Mouse (Mus musculus) naive thymus-derived CD4-positive, alpha-beta T cell, adult 2 months (primary cell): ENCODE measurements around the gene Odf4.
"Not testable (repeated sequence)": the region's sequence is repeated elsewhere in the genome, so short reads cannot be mapped to it uniquely, and the experiment has no call there.

Experiments
- DNase-seq: peaks from one replicate; pipeline ENCODE4 v3.0.0-alpha.2; 2011; ENCODE audit warnings: low read depth

The Odf4 gene

GRCm38 (mm10) chr11:68926981-68927380 is at the start of gene Odf4:
TSS of gene Odf4 (minus strand) at chr11:68927081.
- DNase-seq = no peak

- DNase-seq = no peak
Observed at GRCm38 (mm10) chr11:68975601-68976000, 48.7 kb upstream of the Odf4 start.

GRCm38 (mm10) chr11:68975085-68975484 is 48.2 kb upstream of the Odf4 start, which contains the start of gene Rangrf:
TSS of gene Rangrf (minus strand) at chr11:68975185.
- DNase-seq = no peak

DNA sequence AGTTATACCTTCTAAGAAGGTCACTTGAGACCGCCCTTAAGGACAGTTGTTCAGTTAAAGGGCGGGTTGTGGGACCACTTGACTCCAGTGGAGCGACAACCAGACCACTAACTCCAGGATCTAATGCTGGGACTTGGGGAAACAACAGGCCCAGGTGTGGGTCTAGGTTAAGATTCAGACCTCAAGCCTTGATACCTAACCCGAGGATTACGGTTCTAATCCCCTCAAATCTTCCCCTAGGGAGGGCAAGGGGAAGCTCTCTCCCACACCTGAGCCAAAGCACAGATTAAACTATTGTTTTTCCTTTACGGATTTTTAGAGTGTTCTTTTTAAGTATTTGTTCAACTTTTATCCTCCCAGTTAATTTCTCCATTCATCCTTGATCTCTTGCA is 47.2 kb upstream of the Odf4 start:
- DNase-seq = no peak

GRCm38 (mm10) chr11:68973250-68974058 is 46.6 kb upstream of the Odf4 start:
- DNase-seq = peak; percentile 79

DNA sequence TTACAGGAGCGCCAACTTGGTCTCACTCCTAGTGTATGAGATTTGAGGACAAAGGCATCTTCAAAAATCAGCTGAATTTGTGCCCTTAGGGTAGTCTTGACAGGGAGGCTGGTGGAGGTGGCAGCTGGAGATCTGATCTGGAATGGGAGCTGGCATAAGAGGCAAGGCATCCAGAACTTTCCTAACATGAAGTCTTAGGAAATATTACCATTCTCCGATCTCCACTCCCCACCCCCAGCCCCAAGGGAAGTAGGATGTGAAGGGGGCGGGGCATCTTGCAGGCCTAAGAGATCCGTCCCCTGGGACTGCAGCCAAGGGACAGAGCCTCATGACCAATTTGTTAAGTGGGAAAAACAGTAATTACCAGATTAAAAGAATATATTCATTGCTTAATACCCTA is 43.4 kb upstream of the Odf4 start:
- no peak for DNase-seq

DNA sequence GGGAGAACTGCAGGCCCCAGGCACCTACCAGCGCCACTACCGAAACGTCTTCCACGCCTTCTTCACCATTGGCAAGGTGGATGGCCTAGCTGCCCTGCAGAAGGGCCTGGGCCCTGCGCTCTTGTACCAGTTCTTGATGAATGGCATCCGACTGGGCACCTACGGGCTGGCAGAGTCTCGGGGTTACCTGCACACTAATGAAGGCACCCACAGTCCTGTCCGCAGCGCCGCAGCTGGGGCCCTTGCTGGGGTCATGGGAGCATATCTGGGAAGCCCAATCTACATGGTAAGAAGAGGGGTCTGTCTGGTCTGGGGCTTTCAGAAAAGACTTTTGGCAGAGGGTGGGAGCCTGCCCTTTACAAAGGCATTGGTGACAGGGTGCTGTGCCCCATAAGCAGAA is 41.9 kb upstream of the Odf4 start:
- no peak for DNase-seq

GRCm38 (mm10) chr11:68967337-68968282 is 40.7 kb upstream of the Odf4 start, which contains the start of gene Slc25a35:
TSS of gene Slc25a35 (plus strand) at chr11:68968131.
- peak; percentile 89 for DNase-seq

- no peak for DNase-seq
Observed at GRCm38 (mm10) chr11:68966554-68966953, 39.7 kb upstream of the Odf4 start.

GRCm38 (mm10) chr11:68965845-68966244 is 39.0 kb upstream of the Odf4 start:
- DNase-seq = peak; percentile 91

DNA sequence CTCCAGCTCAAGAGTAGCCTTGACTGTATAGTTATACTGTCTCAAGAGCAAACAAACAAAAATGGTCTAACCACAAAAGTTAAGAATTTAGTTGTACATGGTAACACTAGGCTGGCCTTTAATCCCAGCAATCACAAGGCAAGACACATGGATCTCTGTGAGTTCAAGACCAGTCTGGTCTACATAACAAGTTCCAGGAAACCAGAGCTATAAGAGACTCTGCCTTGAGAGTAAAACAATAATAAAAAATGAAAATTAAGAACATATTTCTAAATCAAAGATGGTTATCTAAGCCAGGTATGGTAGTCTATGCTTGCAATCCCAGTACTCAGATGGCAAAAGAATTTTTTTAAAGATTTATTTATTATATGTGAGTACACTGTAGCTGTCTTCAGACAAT is 38.2 kb upstream of the Odf4 start:
- no peak for DNase-seq

GRCm38 (mm10) chr11:68963405-68963804 is 36.5 kb upstream of the Odf4 start:
- no peak for DNase-seq

GRCm38 (mm10) chr11:68962159-68962558 is 35.3 kb upstream of the Odf4 start:
- not testable (repeated sequence) for DNase-seq

- DNase-seq = no peak
Observed at GRCm38 (mm10) chr11:68961596-68961995, 34.7 kb upstream of the Odf4 start.

GRCm38 (mm10) chr11:68957971-68958370 is 31.1 kb upstream of the Odf4 start:
- no peak for DNase-seq

- DNase-seq = no peak
Observed at GRCm38 (mm10) chr11:68957308-68957707, 30.4 kb upstream of the Odf4 start, which contains the start of gene Arhgef15. TSS of gene Arhgef15 (minus strand) at chr11:68957480.

- no peak for DNase-seq
Observed at GRCm38 (mm10) chr11:68956697-68957096, 29.8 kb upstream of the Odf4 start.

DNA sequence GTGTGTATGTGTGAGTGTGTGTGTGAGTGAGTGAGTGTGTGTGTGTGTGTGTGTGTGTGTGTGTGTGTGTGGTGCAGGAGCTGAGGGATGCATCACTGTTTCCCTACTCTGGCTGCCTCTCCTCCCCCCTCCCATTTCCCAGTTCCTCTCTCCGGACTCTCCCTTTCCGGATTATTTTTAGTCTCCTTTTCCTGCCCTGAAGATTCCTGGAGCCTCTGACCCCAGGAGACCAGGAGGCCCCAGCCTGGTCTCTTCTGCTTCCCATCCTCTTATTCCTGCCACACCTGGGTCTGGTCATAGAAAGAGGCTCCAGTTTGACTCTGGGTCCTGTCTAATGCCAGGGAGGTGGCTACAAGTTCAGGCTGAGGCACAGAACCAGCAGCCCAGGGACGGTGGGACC is 29.2 kb upstream of the Odf4 start:
- DNase-seq = no peak

DNA sequence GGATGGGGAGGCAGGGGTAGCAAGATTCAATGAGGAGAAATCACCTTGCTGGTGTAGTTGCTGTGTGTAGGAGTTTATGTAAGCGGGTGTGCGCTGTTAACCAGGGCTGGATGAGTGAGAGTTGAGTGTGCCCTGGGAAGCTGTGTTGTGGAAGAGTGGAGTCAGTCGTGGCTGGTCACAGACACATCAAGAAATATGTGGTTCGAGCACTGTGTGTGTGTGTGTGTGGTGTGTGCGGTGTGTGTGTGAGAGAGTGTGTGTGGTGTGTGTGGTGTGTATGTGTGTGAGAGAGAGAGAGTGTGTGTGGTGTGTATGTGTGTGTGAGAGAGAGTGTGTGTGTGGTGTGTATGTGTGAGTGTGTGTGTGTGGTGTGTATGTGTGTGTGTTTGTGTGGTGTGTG is 28.6 kb upstream of the Odf4 start:
- DNase-seq = no peak

DNA sequence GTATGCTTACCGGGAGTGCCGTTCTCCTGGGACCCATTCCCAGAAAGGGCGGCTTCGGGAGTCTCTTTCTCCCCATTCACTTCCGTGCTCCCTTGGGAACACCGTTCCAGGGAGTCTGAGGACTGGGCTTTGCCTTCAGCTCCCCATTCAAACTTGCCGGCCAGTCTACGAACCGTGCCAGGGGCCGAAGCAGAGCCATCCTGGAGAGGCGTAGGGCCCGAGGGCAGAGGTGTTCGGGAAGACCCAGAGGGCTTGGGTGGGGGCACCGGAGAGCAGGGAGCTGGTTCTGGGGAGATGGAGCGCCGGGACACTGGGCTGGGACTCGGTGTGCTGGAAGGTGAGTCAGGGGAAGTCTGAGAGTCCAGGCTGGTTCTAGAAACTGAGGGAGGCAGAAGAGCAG is 27.5 kb upstream of the Odf4 start:
- no peak for DNase-seq

GRCm38 (mm10) chr11:68953903-68954302 is 27.0 kb upstream of the Odf4 start:
- DNase-seq = no peak

DNA sequence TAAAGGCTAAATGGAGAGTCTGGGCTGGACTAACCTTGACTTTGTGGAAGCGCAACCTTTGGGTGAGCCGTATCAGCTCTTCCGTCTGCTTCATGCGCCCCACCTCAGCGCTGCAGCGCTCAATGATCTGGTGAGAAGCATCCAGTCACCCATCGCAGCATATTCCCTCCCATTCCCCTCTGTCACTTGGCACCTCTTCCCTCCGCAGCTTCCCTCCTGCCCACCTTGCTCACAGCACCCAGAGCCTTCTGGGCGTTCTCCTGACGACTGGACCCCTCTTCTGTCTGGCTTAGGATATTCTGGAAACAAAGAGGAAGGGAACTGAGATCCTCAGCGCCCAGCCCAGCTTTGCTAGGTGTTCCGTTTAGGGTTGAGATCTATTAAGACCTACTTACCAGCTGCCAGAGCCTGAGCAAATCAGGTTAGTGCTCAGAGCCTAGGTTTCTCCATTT is 20.7 kb upstream of the Odf4 start:
- no peak for DNase-seq
